Mouse (Mus musculus) forebrain, embryonic 14.5 days (tissue): ENCODE data around the gene Sidt1. TPM values are rescaled to one million over a fixed set of nuclear protein-coding genes. Genes with fewer than 3 reads are reported as not detected.

Source experiments
- ATAC-seq: fragments of 200-750 bp; cut with Nextera tagmentation; 2 replicates; pipeline ENCODE4 v1.8.0; 2017; ENCODE audit warnings: mild to moderate bottlenecking, moderate library complexity
- DNase-seq: peaks from one replicate; pipeline ENCODE4 v3.0.0-alpha.2; 2015; ENCODE audit warnings: low spot score
- H3K27ac ChIP-seq: fragments of 300-500 bp; sonication (generic); 2 replicates; pipeline ENCODE4 v1.5.1; 2014; ENCODE audit warnings: low read depth, mild to moderate bottlenecking, control low read depth, low read length, moderate library complexity
- H3K27me3 ChIP-seq: fragments of 300-500 bp; sonication (generic); replicated peaks from 2 replicates; pipeline ENCODE4 v1.6.1; 2014; ENCODE audit warnings: low read length, control low read depth, mixed read lengths; ENCODE audit not compliant: control insufficient read depth, insufficient read depth
- H3K36me3 ChIP-seq: fragments of 300-500 bp; sonication (generic); 2 replicates; pipeline ENCODE4 v1.6.1; 2014; ENCODE audit warnings: low read length, control low read depth; ENCODE audit not compliant: control insufficient read depth, insufficient read depth
- H3K4me1 ChIP-seq: fragments of 300-500 bp; sonication (generic); 2 replicates; pipeline ENCODE4 v1.6.1; 2014; ENCODE audit warnings: antibody characterized with exemption, low read length, control low read depth; ENCODE audit not compliant: control insufficient read depth, insufficient read depth
- H3K4me2 ChIP-seq: fragments of 300-500 bp; sonication (generic); 2 replicates; pipeline ENCODE4 v1.6.1; 2014; ENCODE audit warnings: mild to moderate bottlenecking, control low read depth, low read length
- H3K4me3 ChIP-seq: fragments of 300-500 bp; sonication (generic); 2 replicates; pipeline ENCODE4 v1.5.1; 2014; ENCODE audit warnings: low read depth, low read length, control low read depth
- H3K9ac ChIP-seq: fragments of 300-500 bp; sonication (generic); 2 replicates; pipeline ENCODE4 v1.6.1; 2014; ENCODE audit warnings: mild to moderate bottlenecking, low read length, control low read depth, moderate library complexity
- H3K9me3 ChIP-seq: fragments of 300-500 bp; sonication (generic); replicated peaks from 2 replicates; pipeline ENCODE4 v1.6.1; 2016; ENCODE audit warnings: low read length, control low read depth, mixed read lengths; ENCODE audit not compliant: control insufficient read depth
- WGBS: fragments of 180-500 bp; shearing (Covaris S2); extraction: QIAGEN DNeasy Blood & Tissue Kit; methylation state at CpG from one replicate; pipeline ENCODE4 v1.1.7; 2014; 5-methylcytosine and 5-hydroxymethylcytosine counted together
- polyA plus RNA-seq: library from polyadenylated mRNA; unstranded; fragments of >200 nt; fragmentation: Nextera tagmentation; extraction: Ambion mirVana; gene quantifications from 2 replicates; pipeline ENCODE4 v1.2.1, GENCODE M21; 2014

Sidt1 gene
- polyA plus RNA-seq, 1 experiment from 2014 or later, result 3.9 TPM

GRCm38 (mm10) chr16:44289004-44289648 is 43.9 kb downstream of the Sidt1 start:
- Histone ChIP-seq H3K9ac (no peak overlapping the region), H3K27ac (no peak overlapping the region), H3K36me3 (no peaks in the 10 kb centered on the region), H3K9me3 (no peaks in the 10 kb centered on the region), H3K27me3 (no peaks in the 10 kb centered on the region), H3K4me1 (no peaks in the 10 kb centered on the region), H3K4me2 (no peak overlapping the region), H3K4me3 (no peak overlapping the region)
- no peak for ATAC-seq
- no peak for DNase-seq
- WGBS, result 71% methylated on average over 4 of the region's 4 CpGs

DNA sequence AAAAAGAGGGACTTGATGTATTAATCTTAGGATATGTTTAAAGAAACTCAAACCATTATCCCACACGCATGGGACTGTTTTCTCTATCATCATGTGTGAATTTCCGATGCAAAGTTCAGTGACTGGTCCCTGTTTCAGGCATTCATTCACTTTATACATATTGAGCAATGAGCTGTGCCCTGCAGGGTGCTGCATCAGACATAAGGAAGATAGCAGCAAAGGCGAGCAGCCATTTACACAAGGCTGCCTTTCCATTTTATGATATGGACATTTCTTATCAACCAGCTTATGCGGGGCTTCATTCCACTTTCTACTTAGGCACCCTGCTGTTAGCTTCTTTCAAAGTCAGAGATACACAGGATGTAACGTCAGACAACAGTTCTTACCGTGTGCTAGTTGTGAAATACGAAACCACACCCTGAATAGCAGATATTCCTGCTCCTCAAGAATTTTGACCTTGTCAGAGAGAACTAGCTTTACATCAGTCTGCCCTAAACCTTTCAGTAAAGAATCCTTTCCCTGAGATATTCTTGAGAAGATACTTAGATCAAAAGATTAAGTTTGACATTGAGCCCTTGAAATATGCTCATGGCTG is 45.5 kb downstream of the Sidt1 start:
- ATAC-seq, result no peak
- DNase-seq, result no peak
- Histone ChIP-seq H3K9ac (no peak overlapping the region), H3K27me3 (no peaks in the 10 kb centered on the region), H3K27ac (no peak overlapping the region), H3K9me3 (no peaks in the 10 kb centered on the region), H3K4me2 (no peak overlapping the region), H3K4me1 (no peaks in the 10 kb centered on the region), H3K4me3 (no peak overlapping the region), H3K36me3 (no peaks in the 10 kb centered on the region)
- WGBS, result 73% methylated on average over 7 of the region's 7 CpGs

DNA sequence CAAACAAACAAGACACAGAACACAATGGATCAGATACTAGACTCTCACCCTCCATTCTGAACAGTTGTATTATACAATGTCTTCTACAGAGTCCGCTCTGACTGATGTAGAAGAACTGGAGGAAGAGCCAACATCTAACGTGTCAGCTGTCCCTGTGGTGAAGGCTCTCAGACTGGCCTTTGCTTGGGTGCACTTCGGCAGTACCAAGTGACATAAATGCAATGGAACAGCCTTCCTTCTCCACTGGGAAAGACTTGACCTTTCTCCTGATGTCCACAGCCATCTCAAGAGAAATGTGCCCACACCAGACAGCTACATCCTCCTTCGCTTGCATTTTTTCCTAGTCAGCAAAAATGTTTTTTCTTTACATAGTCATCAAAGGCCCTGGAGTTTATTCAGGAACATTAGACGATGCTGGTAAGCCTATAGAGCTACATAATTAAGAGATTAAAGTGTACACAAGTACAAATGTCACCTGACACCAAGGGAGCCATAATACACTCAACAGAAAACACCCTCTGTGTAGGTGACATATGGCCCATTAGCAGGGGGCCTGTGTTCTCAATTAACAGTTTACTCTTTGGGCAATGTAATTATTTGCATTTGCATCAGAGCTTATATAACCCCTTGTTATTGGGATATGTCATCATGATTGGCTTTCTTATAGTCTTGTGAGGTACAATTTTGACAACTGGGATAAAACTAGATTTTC is 50.2 kb downstream of the Sidt1 start:
- no peak overlapping the region for H3K4me3 ChIP-seq
- WGBS, result 70% methylated on average over 5 of the region's 5 CpGs
- H3K27ac ChIP-seq, result no peak overlapping the region
- H3K9ac ChIP-seq, result no peak overlapping the region
- no peak for ATAC-seq
- H3K27me3 ChIP-seq, result no peaks in the 10 kb centered on the region
- no peaks in the 10 kb centered on the region for H3K36me3 ChIP-seq
- no peaks in the 10 kb centered on the region for H3K4me1 ChIP-seq
- no peak overlapping the region for H3K4me2 ChIP-seq
- DNase-seq, result peak; percentile 15
- H3K9me3 ChIP-seq, result no peaks in the 10 kb centered on the region

- no peak for ATAC-seq
- 88% methylated on average over 3 of the region's 3 CpGs for WGBS
- Histone ChIP-seq H3K4me1 (no peaks in the 10 kb centered on the region), H3K27ac (no peak overlapping the region), H3K4me3 (no peak overlapping the region), H3K4me2 (no peak overlapping the region), H3K9me3 (no peaks in the 10 kb centered on the region), H3K27me3 (no peaks in the 10 kb centered on the region), H3K36me3 (no peaks in the 10 kb centered on the region), H3K9ac (no peak overlapping the region)
- DNase-seq, result no peak
Observed at GRCm38 (mm10) chr16:44282036-44282435, 51.0 kb downstream of the Sidt1 start.

GRCm38 (mm10) chr16:44280806-44281205 is 52.2 kb downstream of the Sidt1 start:
- Histone ChIP-seq H3K4me3 (no peak overlapping the region), H3K27me3 (no peaks in the 10 kb centered on the region), H3K27ac (no peak overlapping the region), H3K4me2 (no peak overlapping the region), H3K36me3 (no peaks in the 10 kb centered on the region), H3K9ac (no peak overlapping the region), H3K9me3 (no peaks in the 10 kb centered on the region), H3K4me1 (no peaks in the 10 kb centered on the region)
- WGBS, result 58% methylated on average over 2 of the region's 2 CpGs
- no peak for ATAC-seq
- DNase-seq, result no peak

GRCm38 (mm10) chr16:44277212-44277611 is 55.8 kb downstream of the Sidt1 start:
- no peaks in the 10 kb centered on the region for H3K27me3 ChIP-seq
- H3K4me1 ChIP-seq, result no peaks in the 10 kb centered on the region
- WGBS, result 94% methylated on average over 10 of the region's 10 CpGs
- ATAC-seq, result no peak
- H3K9ac ChIP-seq, result no peak overlapping the region
- no peaks in the 10 kb centered on the region for H3K36me3 ChIP-seq
- no peak overlapping the region for H3K4me3 ChIP-seq
- no peaks in the 10 kb centered on the region for H3K9me3 ChIP-seq
- H3K4me2 ChIP-seq, result no peak overlapping the region
- DNase-seq, result no peak
- H3K27ac ChIP-seq, result no peak overlapping the region

DNA sequence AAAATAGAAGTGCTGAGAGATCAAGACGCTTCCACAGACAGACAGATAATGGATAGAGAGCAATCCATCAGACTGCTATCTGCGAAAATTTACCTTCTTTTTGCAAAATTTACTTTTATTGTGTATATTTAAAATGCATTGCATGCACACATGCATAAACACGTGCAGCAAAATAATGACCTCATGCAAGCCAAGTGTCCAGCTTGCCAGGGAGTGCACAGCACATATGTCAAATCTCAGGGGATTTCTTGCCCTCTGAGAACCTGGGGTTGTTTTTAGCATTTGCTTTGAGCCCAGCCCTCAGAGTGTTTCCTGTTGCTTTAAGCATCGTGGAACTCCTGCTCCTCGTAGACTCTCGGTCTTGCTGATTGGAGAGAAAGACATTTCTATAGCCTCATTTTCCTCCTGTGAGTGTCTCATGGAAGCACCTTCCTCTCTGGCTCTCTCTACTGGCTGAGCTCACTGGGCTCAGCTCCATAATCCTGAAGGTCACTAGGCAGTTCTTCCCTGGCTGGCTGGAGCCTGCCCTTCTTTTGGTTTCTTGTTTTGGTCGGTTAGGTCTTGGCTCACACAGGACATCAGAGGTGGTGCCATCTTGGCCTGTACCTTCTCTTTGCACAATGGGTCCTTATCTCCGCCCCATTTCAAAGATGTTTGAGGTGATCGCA is 61.5 kb downstream of the Sidt1 start:
- Histone ChIP-seq H3K4me2 (no peak overlapping the region), H3K9ac (no peak overlapping the region), H3K4me1 (no peaks in the 10 kb centered on the region), H3K27ac (no peak overlapping the region), H3K4me3 (no peak overlapping the region), H3K9me3 (no peaks in the 10 kb centered on the region), H3K27me3 (no peaks in the 10 kb centered on the region), H3K36me3 (no peaks in the 10 kb centered on the region)
- ATAC-seq (no peak), DNase-seq (no peak)
- WGBS, result 83% methylated on average over 9 of the region's 9 CpGs

DNA sequence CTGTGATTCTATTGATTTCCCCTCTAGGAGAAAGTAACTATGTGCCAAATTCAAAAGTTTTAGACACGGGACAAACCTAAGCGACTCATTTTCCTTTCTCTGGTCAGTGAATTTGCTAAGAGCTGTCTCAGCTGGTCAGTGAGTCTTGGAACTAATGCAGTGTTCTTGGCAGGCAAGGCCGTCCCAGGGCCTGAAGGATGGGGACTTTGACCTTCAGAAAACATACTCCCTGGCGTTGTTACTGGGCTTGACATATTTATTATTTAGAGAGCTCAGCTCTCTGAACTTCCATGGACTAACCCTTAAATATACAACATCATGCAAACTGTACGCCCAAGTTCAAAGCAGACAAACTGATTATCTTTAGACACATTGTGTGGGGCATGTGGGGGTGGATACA is 62.4 kb downstream of the Sidt1 start:
- Histone ChIP-seq H3K4me3 (no peak overlapping the region), H3K9ac (no peak overlapping the region), H3K27ac (no peak overlapping the region), H3K4me1 (no peaks in the 10 kb centered on the region), H3K4me2 (no peak overlapping the region), H3K9me3 (no peaks in the 10 kb centered on the region), H3K27me3 (no peaks in the 10 kb centered on the region), H3K36me3 (no peaks in the 10 kb centered on the region)
- 90% methylated on average over 5 of the region's 5 CpGs for WGBS
- ATAC-seq (no peak), DNase-seq (no peak)

- H3K4me1 ChIP-seq, result no peaks in the 10 kb centered on the region
- 70% methylated on average over 6 of the region's 6 CpGs for WGBS
- no peak overlapping the region for H3K9ac ChIP-seq
- no peak overlapping the region for H3K27ac ChIP-seq
- ATAC-seq (no peak), DNase-seq (no peak)
- no peak overlapping the region for H3K4me3 ChIP-seq
- no peak overlapping the region for H3K4me2 ChIP-seq
- H3K9me3 ChIP-seq, result no peaks in the 10 kb centered on the region
- no peaks in the 10 kb centered on the region for H3K27me3 ChIP-seq
- no peaks in the 10 kb centered on the region for H3K36me3 ChIP-seq
Observed at GRCm38 (mm10) chr16:44269578-44269977, 63.4 kb downstream of the Sidt1 start.
